Mouse (Mus musculus) forebrain, embryonic 14.5 days (tissue): ENCODE data around the gene Mapk8ip2. TPM values are rescaled to one million over a fixed set of nuclear protein-coding genes. Genes with fewer than 3 reads are reported as not detected.

ENCODE experiments used
- ATAC-seq: fragments of 200-750 bp; cut with Nextera tagmentation; 2 replicates; pipeline ENCODE4 v1.8.0; 2017; ENCODE audit warnings: mild to moderate bottlenecking, moderate library complexity
- DNase-seq: peaks from one replicate; pipeline ENCODE4 v3.0.0-alpha.2; 2015; ENCODE audit warnings: low spot score
- H3K27ac ChIP-seq: fragments of 300-500 bp; sonication (generic); 2 replicates; pipeline ENCODE4 v1.5.1; 2014; ENCODE audit warnings: low read depth, mild to moderate bottlenecking, control low read depth, low read length, moderate library complexity
- H3K27me3 ChIP-seq: fragments of 300-500 bp; sonication (generic); replicated peaks from 2 replicates; pipeline ENCODE4 v1.6.1; 2014; ENCODE audit warnings: low read length, control low read depth, mixed read lengths; ENCODE audit not compliant: control insufficient read depth, insufficient read depth
- H3K36me3 ChIP-seq: fragments of 300-500 bp; sonication (generic); 2 replicates; pipeline ENCODE4 v1.6.1; 2014; ENCODE audit warnings: low read length, control low read depth; ENCODE audit not compliant: control insufficient read depth, insufficient read depth
- H3K4me1 ChIP-seq: fragments of 300-500 bp; sonication (generic); 2 replicates; pipeline ENCODE4 v1.6.1; 2014; ENCODE audit warnings: antibody characterized with exemption, low read length, control low read depth; ENCODE audit not compliant: control insufficient read depth, insufficient read depth
- H3K4me2 ChIP-seq: fragments of 300-500 bp; sonication (generic); 2 replicates; pipeline ENCODE4 v1.6.1; 2014; ENCODE audit warnings: mild to moderate bottlenecking, control low read depth, low read length
- H3K4me3 ChIP-seq: fragments of 300-500 bp; sonication (generic); 2 replicates; pipeline ENCODE4 v1.5.1; 2014; ENCODE audit warnings: low read depth, low read length, control low read depth
- H3K9ac ChIP-seq: fragments of 300-500 bp; sonication (generic); 2 replicates; pipeline ENCODE4 v1.6.1; 2014; ENCODE audit warnings: mild to moderate bottlenecking, low read length, control low read depth, moderate library complexity
- H3K9me3 ChIP-seq: fragments of 300-500 bp; sonication (generic); replicated peaks from 2 replicates; pipeline ENCODE4 v1.6.1; 2016; ENCODE audit warnings: low read length, control low read depth, mixed read lengths; ENCODE audit not compliant: control insufficient read depth
- WGBS: fragments of 180-500 bp; shearing (Covaris S2); extraction: QIAGEN DNeasy Blood & Tissue Kit; methylation state at CpG from one replicate; pipeline ENCODE4 v1.1.7; 2014; 5-methylcytosine and 5-hydroxymethylcytosine counted together
- polyA plus RNA-seq: library from polyadenylated mRNA; unstranded; fragments of >200 nt; fragmentation: Nextera tagmentation; extraction: Ambion mirVana; gene quantifications from 2 replicates; pipeline ENCODE4 v1.2.1, GENCODE M21; 2014

Gene Mapk8ip2
- 32.1 and 45.0 TPM in 2 replicates for polyA plus RNA-seq

DNA sequence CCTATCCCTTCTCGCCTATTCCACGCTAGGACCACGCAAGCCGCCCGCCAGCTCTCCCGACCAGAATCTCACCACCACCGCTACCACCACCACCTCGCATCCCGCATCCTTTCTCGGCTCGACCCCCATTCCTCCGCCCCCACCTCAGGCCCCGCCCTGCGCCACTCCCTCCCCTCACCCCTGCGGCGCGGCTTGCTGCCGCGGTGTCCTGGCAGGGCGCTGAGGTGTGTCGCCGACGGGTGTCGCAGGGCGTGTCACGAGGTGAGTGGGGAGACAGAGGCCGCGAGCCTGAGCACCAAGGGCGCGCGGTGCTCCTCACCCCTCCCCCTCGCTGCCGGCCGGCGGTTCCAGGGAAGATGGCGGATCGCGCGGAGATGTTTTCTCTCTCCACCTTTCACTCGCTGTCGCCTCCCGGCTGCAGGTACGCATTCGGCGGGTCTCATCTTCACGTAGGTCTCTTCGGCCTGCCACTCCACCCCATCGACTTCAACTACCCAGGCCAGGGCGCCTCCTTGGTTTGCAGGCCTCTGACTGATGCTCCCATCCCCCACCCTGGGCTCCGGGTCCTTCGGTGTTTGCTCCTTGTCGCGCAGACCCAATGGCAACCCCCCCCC lies at the start of gene Mapk8ip2:
Gene Mapk8ip2, plus strand, starts transcription at position 49 of the 614 bp plus-strand sequence.
- 0% methylated on average over 50 of the region's 53 CpGs for WGBS
- ATAC-seq, result peak; percentile 83

DNA sequence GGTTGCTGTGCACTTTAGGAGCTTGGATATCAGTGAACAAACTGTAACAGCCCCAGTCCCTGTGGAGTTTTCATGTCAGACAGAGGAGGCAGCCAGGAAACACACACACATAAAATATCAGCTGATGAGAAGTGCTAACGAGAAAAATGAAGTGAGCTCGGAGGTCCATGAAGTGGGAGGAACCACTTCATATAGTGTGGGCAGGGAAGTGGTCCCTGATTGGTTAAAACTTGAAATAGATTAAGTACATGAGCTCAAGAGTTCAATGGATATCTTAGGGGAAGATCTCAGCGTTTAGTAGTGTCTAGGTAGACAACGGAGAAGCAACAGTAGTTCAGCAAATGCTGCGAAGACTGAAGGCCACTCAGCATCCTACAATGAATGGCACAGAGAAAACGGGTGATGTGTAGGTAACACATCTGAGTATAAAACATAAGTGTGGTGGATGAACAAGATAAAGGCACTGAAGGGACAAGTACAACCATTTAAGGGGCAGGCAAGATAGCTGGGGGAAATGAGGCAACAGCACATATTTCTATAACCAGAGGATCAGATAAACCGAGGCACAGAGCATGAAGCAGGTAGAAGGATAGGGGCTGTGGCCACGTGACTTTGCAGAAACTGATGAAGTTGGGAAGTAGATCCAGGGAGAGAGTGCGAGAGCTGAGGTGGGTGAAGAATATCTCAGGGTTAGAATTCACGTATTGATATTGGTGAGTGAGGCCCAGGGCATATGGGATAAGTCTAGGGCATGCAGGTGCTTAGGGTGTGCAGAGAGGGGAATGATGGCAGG lies 48.7 kb upstream of the Mapk8ip2 start:
- 84% methylated on average over 10 of the region's 10 CpGs for WGBS
- no peaks in the 10 kb centered on the region for H3K9me3 ChIP-seq
- no peak for ATAC-seq
- no peaks in the 10 kb centered on the region for H3K27me3 ChIP-seq
- no peaks in the 10 kb centered on the region for H3K4me1 ChIP-seq
- no peak overlapping the region for H3K4me3 ChIP-seq
- no peaks in the 10 kb centered on the region for H3K36me3 ChIP-seq
- H3K9ac ChIP-seq, result no peak overlapping the region
- H3K4me2 ChIP-seq, result no peak overlapping the region
- no peak for DNase-seq
- H3K27ac ChIP-seq, result no peak overlapping the region

More for the DNA sequence above, at the start of gene Mapk8ip2:
- Histone ChIP-seq H3K4me3 (peak within 1 kb of the TSS; percentile 76), H3K27me3 (no peaks in the 10 kb centered on the region), H3K36me3 (peaks cover 28% of the 10 kb centered on the region), H3K27ac (peak within 1 kb of the TSS; percentile 63; the same call in 1 of the 2 replicates), H3K4me1 (peaks cover 18% of the 10 kb centered on the region), H3K9ac (peak within 1 kb of the TSS; percentile 86), H3K4me2 (peak within 1 kb of the TSS; percentile 76), H3K9me3 (no peaks in the 10 kb centered on the region)
- DNase-seq, result peak; percentile 68

DNA sequence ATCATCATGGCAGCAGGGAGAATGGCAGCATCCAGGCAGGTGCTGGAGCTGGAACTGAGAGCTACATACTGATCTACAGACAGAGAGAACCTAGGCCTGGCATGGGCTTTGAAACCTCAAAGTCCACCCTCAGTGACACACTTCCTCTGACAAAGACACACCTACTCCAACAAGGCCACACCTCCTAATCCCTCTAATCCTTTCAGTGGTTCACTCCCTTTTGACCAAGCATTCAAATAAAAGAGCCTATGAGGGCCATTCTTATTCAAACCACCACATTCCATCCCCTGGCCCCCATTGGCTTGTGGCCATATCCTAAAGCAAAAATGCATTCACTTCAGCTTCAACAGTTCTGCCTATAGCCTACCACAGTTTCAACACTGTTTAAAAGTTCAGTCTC lies 47.0 kb upstream of the Mapk8ip2 start:
- Histone ChIP-seq H3K9ac (no peak overlapping the region), H3K36me3 (no peaks in the 10 kb centered on the region), H3K27me3 (no peaks in the 10 kb centered on the region), H3K9me3 (no peaks in the 10 kb centered on the region), H3K4me3 (no peak overlapping the region), H3K4me2 (no peak overlapping the region), H3K27ac (no peak overlapping the region), H3K4me1 (no peaks in the 10 kb centered on the region)
- ATAC-seq, result no peak
- no peak for DNase-seq

DNA sequence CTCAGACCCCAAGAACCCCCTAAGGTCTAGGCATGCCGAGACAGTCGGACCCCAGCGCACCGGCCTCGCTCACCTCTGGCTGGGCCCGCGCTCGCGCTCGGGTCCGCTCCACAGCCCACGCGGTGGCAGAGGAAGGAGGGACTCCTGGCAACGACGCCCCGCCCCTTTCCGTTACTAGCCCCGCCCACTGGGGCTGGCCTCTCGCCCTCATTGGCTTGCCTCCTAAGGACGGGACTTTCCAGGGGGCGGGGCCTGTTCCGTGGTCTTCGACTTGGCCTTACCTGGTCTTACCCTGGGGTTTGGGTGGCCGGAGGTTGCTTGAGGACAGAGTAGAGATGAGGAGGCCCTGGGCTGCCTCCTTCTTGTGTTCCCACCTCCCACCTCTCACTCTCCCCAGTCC lies 43.6 kb upstream of the Mapk8ip2 start, which contains the start of gene Syce3:
Gene Syce3, minus strand, starts transcription at position 386 of the 400 bp plus-strand sequence.
- Histone ChIP-seq H3K4me1 (no peaks in the 10 kb centered on the region), H3K9ac (no peak within 1 kb of the TSS), H3K9me3 (no peaks in the 10 kb centered on the region), H3K4me2 (no peak within 1 kb of the TSS), H3K4me3 (no peak within 1 kb of the TSS), H3K36me3 (no peaks in the 10 kb centered on the region), H3K27me3 (no peaks in the 10 kb centered on the region), H3K27ac (no peak within 1 kb of the TSS)
- 90% methylated on average over 24 of the region's 24 CpGs for whole genome bisulfite sequencing
- ATAC-seq (no peak), DNase-seq (no peak)

DNA sequence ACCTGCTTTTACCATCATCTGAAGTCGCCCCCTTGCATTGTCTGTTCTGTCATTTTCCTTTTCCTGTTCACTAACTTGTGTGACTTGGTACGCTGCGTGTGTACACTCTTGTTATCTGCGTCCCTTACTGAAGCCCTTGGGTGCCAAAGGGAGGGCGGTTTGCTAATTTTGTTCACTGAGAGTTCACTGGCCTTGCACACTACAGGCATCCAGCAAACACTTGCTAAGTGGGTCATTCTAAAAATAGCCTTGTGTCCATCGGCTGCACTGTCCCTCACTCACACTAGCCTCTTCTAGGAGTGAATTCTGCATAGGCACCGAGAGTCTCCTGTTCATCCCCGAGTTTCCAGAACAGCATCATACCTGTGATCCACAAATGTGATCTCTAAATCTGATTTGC lies 38.4 kb upstream of the Mapk8ip2 start:
- DNase-seq (no peak), ATAC-seq (no peak)
- no peak overlapping the region for H3K9ac ChIP-seq
- no peak overlapping the region for H3K4me3 ChIP-seq
- H3K9me3 ChIP-seq, result no peaks in the 10 kb centered on the region
- H3K4me1 ChIP-seq, result no peaks in the 10 kb centered on the region
- H3K36me3 ChIP-seq, result peaks cover 27% of the 10 kb centered on the region
- H3K27me3 ChIP-seq, result no peaks in the 10 kb centered on the region
- H3K27ac ChIP-seq, result no peak overlapping the region
- WGBS, result 90% methylated on average over 8 of the region's 8 CpGs
- no peak overlapping the region for H3K4me2 ChIP-seq

DNA sequence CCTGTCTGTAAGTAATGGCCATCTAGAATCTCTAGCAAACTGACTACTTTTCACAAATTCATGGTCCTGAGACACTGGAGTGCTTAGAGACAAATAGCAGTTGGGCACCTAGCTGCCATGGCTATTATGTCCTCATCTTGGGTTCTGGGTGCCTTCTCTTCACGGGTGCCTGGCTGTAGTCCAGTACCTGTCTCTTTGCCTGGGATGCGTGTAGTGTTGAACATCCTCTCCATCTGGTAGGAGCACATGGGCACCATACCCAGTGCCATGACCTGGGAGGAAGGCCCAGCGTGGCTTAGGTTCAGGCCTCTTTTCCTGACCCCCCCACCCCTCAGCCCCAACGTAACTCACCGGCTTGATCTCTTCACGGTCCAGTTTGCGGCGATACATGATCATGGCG lies 31.8 kb upstream of the Mapk8ip2 start:
- Histone ChIP-seq H3K27me3 (no peaks in the 10 kb centered on the region), H3K9me3 (no peaks in the 10 kb centered on the region), H3K4me3 (no peak overlapping the region), H3K9ac (no peak overlapping the region), H3K4me1 (no peaks in the 10 kb centered on the region), H3K36me3 (peaks cover 40% of the 10 kb centered on the region), H3K27ac (no peak overlapping the region), H3K4me2 (no peak overlapping the region)
- no peak for ATAC-seq
- 93% methylated on average over 9 of the region's 9 CpGs for WGBS
- no peak for DNase-seq

DNA sequence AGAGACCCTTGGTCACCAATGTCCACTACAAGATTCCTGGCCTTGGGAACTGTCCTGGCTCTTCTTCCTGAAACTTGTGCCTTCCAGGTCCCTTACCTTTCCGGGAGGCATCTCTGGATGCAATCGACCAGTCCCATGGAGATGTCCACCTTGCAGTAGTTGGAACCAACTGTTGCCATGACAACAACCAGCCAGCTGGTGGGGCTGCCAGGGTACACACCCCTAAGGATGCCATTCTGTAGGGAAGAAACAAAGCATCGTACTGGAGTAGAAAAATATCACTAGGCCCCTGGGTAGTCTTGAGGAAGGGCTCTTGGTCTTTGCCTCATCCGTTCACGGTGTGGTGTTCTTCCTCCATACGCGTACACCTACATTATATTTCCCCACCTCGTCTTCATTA lies 29.1 kb upstream of the Mapk8ip2 start:
- ATAC-seq (no peak), DNase-seq (no peak)
- no peaks in the 10 kb centered on the region for H3K9me3 ChIP-seq
- H3K27me3 ChIP-seq, result no peaks in the 10 kb centered on the region
- no peak overlapping the region for H3K9ac ChIP-seq
- H3K4me2 ChIP-seq, result no peak overlapping the region
- H3K4me3 ChIP-seq, result no peak overlapping the region
- 88% methylated on average over 8 of the region's 8 CpGs for WGBS
- H3K36me3 ChIP-seq, result peaks cover 30% of the 10 kb centered on the region
- peaks cover 5% of the 10 kb centered on the region; the same call in 1 of the 2 replicates for H3K4me1 ChIP-seq
- H3K27ac ChIP-seq, result no peak overlapping the region

DNA sequence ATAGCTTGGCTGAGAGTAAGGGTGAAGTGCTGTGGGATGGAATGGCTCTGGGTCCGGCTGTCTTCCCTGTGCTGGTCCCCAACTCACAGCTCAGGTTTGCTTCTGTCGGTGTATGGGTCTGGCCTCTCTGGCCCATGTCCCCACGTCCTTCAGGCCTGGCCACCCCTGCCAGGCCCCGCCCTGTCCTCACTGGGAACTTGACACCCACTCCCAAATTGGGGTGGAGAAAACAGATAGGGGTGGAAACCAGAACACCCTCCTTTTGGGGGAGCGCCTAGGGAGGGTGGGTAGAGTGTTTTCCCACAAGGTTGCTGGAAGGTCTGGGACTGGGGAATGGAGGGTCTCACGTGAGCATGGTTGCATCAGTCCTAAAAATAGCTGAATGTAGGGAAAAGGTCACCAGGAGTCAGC lies 28.0 kb upstream of the Mapk8ip2 start, which contains the start of gene Cpt1b:
Gene Cpt1b, minus strand, starts transcription at position 153 of the 411 bp plus-strand sequence.
- Histone ChIP-seq H3K9me3 (no peaks in the 10 kb centered on the region), H3K36me3 (peaks cover 25% of the 10 kb centered on the region; the same call in 1 of the 2 replicates), H3K4me2 (no peak within 1 kb of the TSS), H3K27me3 (no peaks in the 10 kb centered on the region), H3K4me3 (no peak within 1 kb of the TSS), H3K4me1 (peaks cover 5% of the 10 kb centered on the region; the same call in 1 of the 2 replicates), H3K27ac (no peak within 1 kb of the TSS), H3K9ac (no peak within 1 kb of the TSS)
- 39% methylated on average over 6 of the region's 6 CpGs for WGBS
- DNase-seq, result no peak
- ATAC-seq, result no peak

DNA sequence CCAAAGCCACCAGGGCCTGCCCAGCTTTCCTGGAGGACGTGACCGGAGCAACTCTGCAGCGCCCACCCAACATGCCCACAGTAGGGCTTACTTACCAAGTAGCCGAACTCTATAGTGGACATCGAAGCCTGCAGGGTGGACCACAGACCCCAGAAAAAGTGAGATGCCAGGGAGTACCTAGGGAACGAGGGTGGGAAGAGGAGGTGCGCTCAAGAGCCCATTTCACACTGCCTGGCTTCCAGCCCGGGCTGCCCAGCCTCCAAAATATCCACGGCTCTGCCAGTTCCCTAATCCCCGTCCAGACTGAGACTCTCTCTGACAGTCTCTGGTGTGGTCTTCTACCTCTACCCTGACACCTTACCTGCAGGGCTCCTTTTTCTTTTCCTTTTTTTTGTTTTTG lies 27.0 kb upstream of the Mapk8ip2 start:
- no peak overlapping the region for H3K9ac ChIP-seq
- ATAC-seq (no peak), DNase-seq (no peak)
- H3K27ac ChIP-seq, result no peak overlapping the region
- WGBS, result 91% methylated on average over 10 of the region's 10 CpGs
- no peaks in the 10 kb centered on the region for H3K27me3 ChIP-seq
- no peak overlapping the region for H3K4me3 ChIP-seq
- H3K4me1 ChIP-seq, result peaks cover 5% of the 10 kb centered on the region; the same call in 1 of the 2 replicates
- no peak overlapping the region for H3K4me2 ChIP-seq
- H3K36me3 ChIP-seq, result peaks cover 25% of the 10 kb centered on the region; the same call in 1 of the 2 replicates
- H3K9me3 ChIP-seq, result no peaks in the 10 kb centered on the region
